ENCODE assay signal across 8 mouse cellular contexts in genomic region chr19:5689088-5689428, GRCm38 (mm10). TPM values are rescaled to one million over a fixed set of nuclear protein-coding genes. Genes with fewer than 3 reads are reported as not detected.
A peak's percentile ranks its signal among the peaks of the same experiment; 100 is the strongest.
DNase-seq lines count a peak whose midpoint lies in the region; ATAC-seq lines count a peak whose summit lies in the region.

No protein-coding gene starts in this region.

- peak overlapping the region; percentile 89 for H3K4me3 ChIP-seq in kidney, embryonic 16.5 days (ENCODE audit: low read length)
- H3K4me3 ChIP-seq in brown adipose tissue, adult 24 weeks (ENCODE audit: insufficient read depth, low read depth, low read length), result peak overlapping the region; percentile 92
- peak overlapping the region; percentile 97 for H3K4me3 ChIP-seq in hindbrain, embryonic 16.5 days (ENCODE audit: low read length)
- H3K4me3 ChIP-seq in midbrain, embryonic 16.5 days (ENCODE audit: low read depth, low read length), result peak overlapping the region; percentile 70

- H3K4me2 ChIP-seq in kidney, embryonic 16.5 days (replicated peaks; ENCODE audit: low read depth, low read length), result peak overlapping the region; percentile 98
- peak overlapping the region; percentile 100 for H3K4me2 ChIP-seq in hindbrain, embryonic 16.5 days (ENCODE audit: low read length)
- H3K4me2 ChIP-seq in midbrain, embryonic 16.5 days (ENCODE audit: low read length), result peak overlapping the region; percentile 98

- WGBS in kidney, embryonic 16.5 days, result under 1% methylated on average over 7 of the region's 7 CpGs
- 2% methylated on average over 7 of the region's 7 CpGs for WGBS in hindbrain, embryonic 16.5 days
- under 1% methylated on average over 7 of the region's 7 CpGs for WGBS in midbrain, embryonic 16.5 days

- H3K27ac ChIP-seq in kidney, embryonic 16.5 days (ENCODE audit: low read length), result peak overlapping the region; percentile 98
- peak overlapping the region; percentile 80 for H3K27ac ChIP-seq in brown adipose tissue, adult 24 weeks (replicated peaks; ENCODE audit: low read depth, low read length)
- peak overlapping the region; percentile 87 for H3K27ac ChIP-seq in hindbrain, embryonic 16.5 days (ENCODE audit: low read depth, low read length)
- peak overlapping the region; percentile 79 for H3K27ac ChIP-seq in midbrain, embryonic 16.5 days (ENCODE audit: low read length)

- no peaks in the 10 kb centered on the region for H3K9me3 ChIP-seq in kidney, embryonic 16.5 days (ENCODE audit: low read length)
- no peaks in the 10 kb centered on the region for H3K9me3 ChIP-seq in hindbrain, embryonic 16.5 days (ENCODE audit: control insufficient read depth, low read length)
- no peaks in the 10 kb centered on the region for H3K9me3 ChIP-seq in midbrain, embryonic 16.5 days (replicated peaks; ENCODE audit: control insufficient read depth, low read length, poor library complexity, severe bottlenecking)

- H3K36me3 ChIP-seq in kidney, embryonic 16.5 days (ENCODE audit: insufficient read depth, low read length), result peaks cover 42% of the 10 kb centered on the region
- H3K36me3 ChIP-seq in hindbrain, embryonic 16.5 days (ENCODE audit: control insufficient read depth, insufficient read depth, low read length), result peaks cover 19% of the 10 kb centered on the region
- peaks cover 18% of the 10 kb centered on the region for H3K36me3 ChIP-seq in midbrain, embryonic 16.5 days (ENCODE audit: control insufficient read depth, insufficient read depth, low read length)

- H3K27me3 ChIP-seq in kidney, embryonic 16.5 days (ENCODE audit: insufficient read depth, low read length), result no peaks in the 10 kb centered on the region
- H3K27me3 ChIP-seq in hindbrain, embryonic 16.5 days (replicated peaks; ENCODE audit: control insufficient read depth, insufficient read depth, low read length), result no peaks in the 10 kb centered on the region
- H3K27me3 ChIP-seq in midbrain, embryonic 16.5 days (ENCODE audit: control insufficient read depth, insufficient read depth, low read depth, low read length), result no peaks in the 10 kb centered on the region

- DNase-seq in kidney, adult 9 months, result no peak
- no peak for DNase-seq in urinary bladder, postnatal 25 days (ENCODE audit: low spot score)
- DNase-seq in frontal cortex, postnatal 14 days (ENCODE audit: low spot score in 2 of 2), result no peak
- no peak for DNase-seq in ovary, postnatal 10 days (ENCODE audit: low spot score)

- ATAC-seq in kidney, embryonic 16.5 days (ENCODE audit: low FRiP score, low TSS enrichment), result no peak
- ATAC-seq in hindbrain, embryonic 16.5 days, result no peak
- ATAC-seq in midbrain, embryonic 16.5 days, result no peak

- H3K4me1 ChIP-seq in kidney, embryonic 16.5 days (ENCODE audit: insufficient read depth, low read length), result peaks cover 49% of the 10 kb centered on the region
- H3K4me1 ChIP-seq in brown adipose tissue, adult 24 weeks (ENCODE audit: control insufficient read depth, insufficient read depth, insufficient read length, low read length), result peaks cover 4% of the 10 kb centered on the region
- H3K4me1 ChIP-seq in hindbrain, embryonic 16.5 days (ENCODE audit: control insufficient read depth, insufficient read depth, low read depth, low read length), result peaks cover 43% of the 10 kb centered on the region
- H3K4me1 ChIP-seq in midbrain, embryonic 16.5 days (ENCODE audit: control insufficient read depth, insufficient read depth, low read length), result peaks cover 36% of the 10 kb centered on the region

- H3K9ac ChIP-seq in kidney, embryonic 16.5 days (replicated peaks; ENCODE audit: low read length), result peak overlapping the region; percentile 85
- peak overlapping the region; percentile 83 for H3K9ac ChIP-seq in hindbrain, embryonic 16.5 days (ENCODE audit: low read depth, low read length)
- H3K9ac ChIP-seq in midbrain, embryonic 16.5 days (ENCODE audit: low read depth, low read length), result peak overlapping the region; percentile 62

RNA-seq across cellular contexts. Expression of gene Pcnx3, which starts 0.3 kb away (rescaled TPM):
- 27.0 and 28.1 TPM in 2 replicates for polyA plus RNA-seq in kidney, embryonic 16.5 days (2015; fragmentation: Nextera tagmentation; extraction: Ambion mirVana)
- polyA plus RNA-seq in brown adipose tissue, adult 24 weeks (2012; ENCODE audit: insufficient read depth, insufficient read length, missing spikeins), result 19.6 and 26.2 TPM in 2 replicates
- polyA plus RNA-seq in hindbrain, embryonic 16.5 days (2015; fragmentation: Nextera tagmentation; extraction: Ambion mirVana), result 22.6 and 24.8 TPM in 2 replicates
- polyA plus RNA-seq in midbrain, embryonic 16.5 days (2015; fragmentation: Nextera tagmentation; extraction: Ambion mirVana), result 23.9 and 25.3 TPM in 2 replicates

RNA-seq across cellular contexts. Expression of gene Map3k11, which starts 0.5 kb away (rescaled TPM):
- 41.5 and 43.8 TPM in 2 replicates for polyA plus RNA-seq in kidney, embryonic 16.5 days (2015; fragmentation: Nextera tagmentation; extraction: Ambion mirVana)
- 14.9 and 24.5 TPM in 2 replicates for polyA plus RNA-seq in brown adipose tissue, adult 24 weeks (2012; ENCODE audit: insufficient read depth, insufficient read length, missing spikeins)
- 9.2 and 13.2 TPM in 2 replicates for polyA plus RNA-seq in hindbrain, embryonic 16.5 days (2015; fragmentation: Nextera tagmentation; extraction: Ambion mirVana)
- 9.5 and 12.9 TPM in 2 replicates for polyA plus RNA-seq in midbrain, embryonic 16.5 days (2015; fragmentation: Nextera tagmentation; extraction: Ambion mirVana)

RNA-seq across cellular contexts. Expression of gene Kcnk7, which starts 15.1 kb away (rescaled TPM):
- 0.15 and 0.23 TPM in 2 replicates for polyA plus RNA-seq in kidney, embryonic 16.5 days (2015; fragmentation: Nextera tagmentation; extraction: Ambion mirVana)
- polyA plus RNA-seq in brown adipose tissue, adult 24 weeks (2012; ENCODE audit: insufficient read depth, insufficient read length, missing spikeins), result not detected in 2 replicates
- polyA plus RNA-seq in hindbrain, embryonic 16.5 days (2015; fragmentation: Nextera tagmentation; extraction: Ambion mirVana), result not detected in 2 replicates
- polyA plus RNA-seq in midbrain, embryonic 16.5 days (2015; fragmentation: Nextera tagmentation; extraction: Ambion mirVana), result 0.15 TPM in 1 of 2 replicates, not detected in the other

RNA-seq across cellular contexts. Expression of gene Sipa1, which starts 25.6 kb away (rescaled TPM):
- polyA plus RNA-seq in kidney, embryonic 16.5 days (2015; fragmentation: Nextera tagmentation; extraction: Ambion mirVana), result 37.1 and 39.6 TPM in 2 replicates
- 10.0 and 11.6 TPM in 2 replicates for polyA plus RNA-seq in brown adipose tissue, adult 24 weeks (2012; ENCODE audit: insufficient read depth, insufficient read length, missing spikeins)
- polyA plus RNA-seq in hindbrain, embryonic 16.5 days (2015; fragmentation: Nextera tagmentation; extraction: Ambion mirVana), result 14.3 and 19.1 TPM in 2 replicates
- 17.5 and 17.7 TPM in 2 replicates for polyA plus RNA-seq in midbrain, embryonic 16.5 days (2015; fragmentation: Nextera tagmentation; extraction: Ambion mirVana)

RNA-seq across cellular contexts. Expression of gene Ehbp1l1, which starts 37.1 kb away (rescaled TPM):
- polyA plus RNA-seq in kidney, embryonic 16.5 days (2015; fragmentation: Nextera tagmentation; extraction: Ambion mirVana), result 19.5 and 25.0 TPM in 2 replicates
- polyA plus RNA-seq in brown adipose tissue, adult 24 weeks (2012; ENCODE audit: insufficient read depth, insufficient read length, missing spikeins), result 45.3 and 47.1 TPM in 2 replicates
- 21.6 and 29.7 TPM in 2 replicates for polyA plus RNA-seq in hindbrain, embryonic 16.5 days (2015; fragmentation: Nextera tagmentation; extraction: Ambion mirVana)
- polyA plus RNA-seq in midbrain, embryonic 16.5 days (2015; fragmentation: Nextera tagmentation; extraction: Ambion mirVana), result 31.3 and 38.6 TPM in 2 replicates
